Mouse (Mus musculus): ENCODE results near the gene Dock3. TPM values are rescaled to one million over a fixed set of nuclear protein-coding genes. Genes with fewer than 3 reads are reported as not detected.
"Not testable (repeated sequence)": the region's sequence is repeated elsewhere in the genome, so short reads cannot be mapped to it uniquely, and the experiment has no call there.

Dock3 gene
- polyA plus RNA-seq, 1 experiment from 2014 or later: 0.12 TPM

GRCm38 (mm10) chr9:107174831-107175230 is 56.9 kb downstream of the Dock3 start:
- not testable (repeated sequence) for H3K9ac ChIP-seq; H3K36me3 ChIP-seq; H3K27ac ChIP-seq; H3K4me2 ChIP-seq; ATAC-seq; H3K9me3 ChIP-seq (replicated peaks); H3K27me3 ChIP-seq (replicated peaks); H3K4me3 ChIP-seq; H3K4me1 ChIP-seq
- 69% methylated on average over 1 of the region's 1 CpGs for WGBS (ENCODE audit: insufficient replicate concordance)

GRCm38 (mm10) chr9:107165792-107166191 is 65.9 kb downstream of the Dock3 start:
- WGBS (ENCODE audit: insufficient replicate concordance): 71% methylated on average over 4 of the region's 4 CpGs
- Histone ChIP-seq H3K36me3 (no peaks in the 10 kb centered on the region), H3K27ac (no peak overlapping the region), H3K9me3 (replicated peaks) (no peaks in the 10 kb centered on the region), H3K27me3 (replicated peaks) (no peaks in the 10 kb centered on the region), H3K9ac (no peak overlapping the region), H3K4me1 (no peaks in the 10 kb centered on the region), H3K4me2 (no peak overlapping the region), H3K4me3 (no peak overlapping the region)
- no peak for ATAC-seq

GRCm38 (mm10) chr9:107164825-107165224 is 66.9 kb downstream of the Dock3 start:
- H3K36me3 ChIP-seq: no peaks in the 10 kb centered on the region
- H3K4me1 ChIP-seq: no peaks in the 10 kb centered on the region
- no peaks in the 10 kb centered on the region for H3K27me3 ChIP-seq (replicated peaks)
- no peak overlapping the region for H3K27ac ChIP-seq
- no peaks in the 10 kb centered on the region for H3K9me3 ChIP-seq (replicated peaks)
- no peak overlapping the region for H3K9ac ChIP-seq
- 12% methylated on average over 3 of the region's 3 CpGs for WGBS (ENCODE audit: insufficient replicate concordance)
- H3K4me3 ChIP-seq: no peak overlapping the region
- no peak overlapping the region for H3K4me2 ChIP-seq
- no peak for ATAC-seq

- H3K9ac ChIP-seq; H3K36me3 ChIP-seq; H3K27me3 ChIP-seq (replicated peaks); H3K27ac ChIP-seq; H3K4me1 ChIP-seq; ATAC-seq; H3K4me2 ChIP-seq; H3K9me3 ChIP-seq (replicated peaks); H3K4me3 ChIP-seq: not testable (repeated sequence)
- 66% methylated on average over 4 of the region's 4 CpGs for WGBS (ENCODE audit: insufficient replicate concordance)
Measured at GRCm38 (mm10) chr9:107156388-107156787, 75.3 kb downstream of the Dock3 start.

- Histone ChIP-seq H3K36me3 (no peaks in the 10 kb centered on the region), H3K9ac (no peak overlapping the region), H3K4me3 (no peak overlapping the region), H3K9me3 (replicated peaks) (no peaks in the 10 kb centered on the region), H3K4me2 (no peak overlapping the region), H3K4me1 (no peaks in the 10 kb centered on the region), H3K27me3 (replicated peaks) (no peaks in the 10 kb centered on the region), H3K27ac (no peak overlapping the region)
- ATAC-seq: no peak
- 56% methylated on average over 3 of the region's 3 CpGs for WGBS (ENCODE audit: insufficient replicate concordance)
Measured at GRCm38 (mm10) chr9:107112791-107113190, 118.9 kb downstream of the Dock3 start.

GRCm38 (mm10) chr9:107112056-107112455 is 119.7 kb downstream of the Dock3 start:
- 54% methylated on average over 2 of the region's 2 CpGs for WGBS (ENCODE audit: insufficient replicate concordance)
- no peak overlapping the region for H3K27ac ChIP-seq
- no peaks in the 10 kb centered on the region for H3K36me3 ChIP-seq
- H3K4me3 ChIP-seq: no peak overlapping the region
- H3K4me1 ChIP-seq: no peaks in the 10 kb centered on the region
- no peak overlapping the region for H3K9ac ChIP-seq
- no peak overlapping the region for H3K4me2 ChIP-seq
- no peaks in the 10 kb centered on the region for H3K9me3 ChIP-seq (replicated peaks)
- H3K27me3 ChIP-seq (replicated peaks): no peaks in the 10 kb centered on the region
- no peak for ATAC-seq

GRCm38 (mm10) chr9:107099487-107099886 is 132.2 kb downstream of the Dock3 start:
- Histone ChIP-seq H3K4me2 (no peak overlapping the region), H3K9me3 (replicated peaks) (no peaks in the 10 kb centered on the region), H3K4me1 (no peaks in the 10 kb centered on the region), H3K4me3 (no peak overlapping the region), H3K36me3 (no peaks in the 10 kb centered on the region), H3K27ac (no peak overlapping the region), H3K27me3 (replicated peaks) (no peaks in the 10 kb centered on the region), H3K9ac (no peak overlapping the region)
- WGBS (ENCODE audit: insufficient replicate concordance): 56% methylated on average over 6 of the region's 6 CpGs
- no peak for ATAC-seq

- not testable (repeated sequence) for H3K36me3 ChIP-seq; ATAC-seq; H3K9me3 ChIP-seq (replicated peaks); H3K4me2 ChIP-seq; H3K9ac ChIP-seq; H3K27me3 ChIP-seq (replicated peaks); H3K27ac ChIP-seq; H3K4me1 ChIP-seq; H3K4me3 ChIP-seq
- WGBS (ENCODE audit: insufficient replicate concordance): 45% methylated on average over 17 of the region's 17 CpGs
Measured at GRCm38 (mm10) chr9:107089451-107089850, 142.3 kb downstream of the Dock3 start.

GRCm38 (mm10) chr9:107087531-107087930 is 144.2 kb downstream of the Dock3 start:
- no peaks in the 10 kb centered on the region for H3K4me1 ChIP-seq
- H3K4me3 ChIP-seq: no peak overlapping the region
- H3K9me3 ChIP-seq (replicated peaks): no peaks in the 10 kb centered on the region
- no peak overlapping the region for H3K4me2 ChIP-seq
- no peak overlapping the region for H3K9ac ChIP-seq
- 54% methylated on average over 2 of the region's 2 CpGs for WGBS (ENCODE audit: insufficient replicate concordance)
- ATAC-seq: no peak
- no peak overlapping the region for H3K27ac ChIP-seq
- H3K27me3 ChIP-seq (replicated peaks): peaks cover 5% of the 10 kb centered on the region; the same call in 1 of the 2 replicates
- no peaks in the 10 kb centered on the region for H3K36me3 ChIP-seq

- Histone ChIP-seq H3K4me2 (no peak overlapping the region), H3K27me3 (replicated peaks) (no peaks in the 10 kb centered on the region), H3K9ac (no peak overlapping the region), H3K36me3 (no peaks in the 10 kb centered on the region), H3K4me1 (no peaks in the 10 kb centered on the region), H3K4me3 (no peak overlapping the region), H3K9me3 (replicated peaks) (no peaks in the 10 kb centered on the region), H3K27ac (no peak overlapping the region)
- ATAC-seq: no peak
- 77% methylated on average over 2 of the region's 2 CpGs for WGBS (ENCODE audit: insufficient replicate concordance)
Measured at GRCm38 (mm10) chr9:107037947-107038346, 193.8 kb downstream of the Dock3 start.

- no peak for ATAC-seq
- no peak overlapping the region for H3K4me3 ChIP-seq
- WGBS (ENCODE audit: insufficient replicate concordance): 51% methylated on average over 2 of the region's 2 CpGs
- no peak overlapping the region for H3K9ac ChIP-seq
- H3K4me1 ChIP-seq: no peaks in the 10 kb centered on the region
- no peaks in the 10 kb centered on the region for H3K36me3 ChIP-seq
- H3K27me3 ChIP-seq (replicated peaks): no peaks in the 10 kb centered on the region
- H3K4me2 ChIP-seq: no peak overlapping the region
- no peak overlapping the region for H3K27ac ChIP-seq
- H3K9me3 ChIP-seq (replicated peaks): no peaks in the 10 kb centered on the region
Measured at GRCm38 (mm10) chr9:107027586-107027985, 204.1 kb downstream of the Dock3 start.

- H3K9ac ChIP-seq: no peak overlapping the region
- no peaks in the 10 kb centered on the region for H3K36me3 ChIP-seq
- no peak overlapping the region for H3K4me2 ChIP-seq
- H3K4me1 ChIP-seq: no peaks in the 10 kb centered on the region
- H3K27me3 ChIP-seq (replicated peaks): no peaks in the 10 kb centered on the region
- ATAC-seq: no peak
- H3K27ac ChIP-seq: no peak overlapping the region
- H3K9me3 ChIP-seq (replicated peaks): no peaks in the 10 kb centered on the region
- WGBS (ENCODE audit: insufficient replicate concordance): 66% methylated on average over 4 of the region's 4 CpGs
- no peak overlapping the region for H3K4me3 ChIP-seq
Measured at GRCm38 (mm10) chr9:107009841-107010240, 221.9 kb downstream of the Dock3 start.

- 61% methylated on average over 2 of the region's 2 CpGs for WGBS (ENCODE audit: insufficient replicate concordance)
- H3K9me3 ChIP-seq (replicated peaks): no peaks in the 10 kb centered on the region
- H3K9ac ChIP-seq: no peak overlapping the region
- no peaks in the 10 kb centered on the region for H3K4me1 ChIP-seq
- no peaks in the 10 kb centered on the region for H3K36me3 ChIP-seq
- H3K4me2 ChIP-seq: no peak overlapping the region
- ATAC-seq: no peak
- H3K27me3 ChIP-seq (replicated peaks): no peaks in the 10 kb centered on the region
- H3K4me3 ChIP-seq: no peak overlapping the region
- H3K27ac ChIP-seq: no peak overlapping the region
Measured at GRCm38 (mm10) chr9:107003187-107003586, 228.5 kb downstream of the Dock3 start.

Data from liver, embryonic 12.5 days (tissue).